Mouse (Mus musculus) lung, adult 2 months (tissue): ENCODE measurements around the gene Mapk7.

Source experiments
- CTCF ChIP-seq: fragments of 200-500 bp; IDR thresholded peaks from 2 replicates; pipeline ENCODE4 v1.5.1; 2011; ENCODE audit warnings: mild to moderate bottlenecking, low read length, control low read depth; ENCODE audit not compliant: insufficient read depth
- POLR2A ChIP-seq: fragments of 200-500 bp; IDR thresholded peaks from 2 replicates; pipeline ENCODE4 v1.6.1; 2011; ENCODE audit warnings: low read depth, mild to moderate bottlenecking, control low read depth, low read length, borderline replicate concordance; ENCODE audit errors: extremely low read depth

- TF ChIP-seq POLR2A = no peak
- TF ChIP-seq CTCF = no peak
Measured at GRCm38 (mm10) chr11:61447296-61447695, 46.9 kb downstream of the Mapk7 start.
